Mouse (Mus musculus) midbrain, embryonic 11.5 days (tissue): ENCODE results near the gene Rab6b. TPM values are rescaled to one million over a fixed set of nuclear protein-coding genes. Genes with fewer than 3 reads are reported as not detected.

Experiments used
- ATAC-seq: fragments of 200-750 bp; cut with Nextera tagmentation; 2 replicates; pipeline ENCODE4 v1.8.0; 2017; ENCODE audit warnings: moderate TSS enrichment, moderate library complexity; ENCODE audit not compliant: low FRiP score
- DNase-seq: peaks from one replicate; pipeline ENCODE4 v3.0.0; 2015; ENCODE audit warnings: low spot score; ENCODE audit errors: missing footprints
- H3K27ac ChIP-seq: fragments of 300-500 bp; sonication (generic); 2 replicates; pipeline ENCODE4 v1.5.1; 2014; ENCODE audit warnings: low read depth, low read length
- H3K27me3 ChIP-seq: fragments of 300-500 bp; sonication (generic); 2 replicates; pipeline ENCODE4 v1.6.1; 2014; ENCODE audit warnings: mild to moderate bottlenecking, low read length, moderate library complexity, mixed read lengths; ENCODE audit not compliant: control insufficient read depth, insufficient read depth
- H3K36me3 ChIP-seq: fragments of 300-500 bp; sonication (generic); 2 replicates; pipeline ENCODE4 v1.6.1; 2014; ENCODE audit warnings: mild to moderate bottlenecking, low read length, moderate library complexity, mixed read lengths; ENCODE audit not compliant: control insufficient read depth, insufficient read depth
- H3K4me1 ChIP-seq: fragments of 300-500 bp; sonication (generic); 2 replicates; pipeline ENCODE4 v1.6.1; 2014; ENCODE audit warnings: low read length; ENCODE audit not compliant: control insufficient read depth, insufficient read depth
- H3K4me2 ChIP-seq: fragments of 300-500 bp; sonication (generic); 2 replicates; pipeline ENCODE4 v1.6.1; 2014; ENCODE audit warnings: mild to moderate bottlenecking, moderate library complexity
- H3K4me3 ChIP-seq: fragments of 300-500 bp; sonication (generic); 2 replicates; pipeline ENCODE4 v1.5.1; 2014; ENCODE audit warnings: low read depth, low read length
- H3K9ac ChIP-seq: fragments of 300-500 bp; sonication (generic); 2 replicates; pipeline ENCODE4 v1.6.1; 2014; ENCODE audit warnings: low read length
- H3K9me3 ChIP-seq: fragments of 300-500 bp; sonication (generic); 2 replicates; pipeline ENCODE4 v1.6.1; 2016; ENCODE audit warnings: low read length; ENCODE audit not compliant: control insufficient read depth
- WGBS: fragments of 180-500 bp; shearing (Covaris S2); extraction: QIAGEN DNeasy Blood & Tissue Kit; methylation state at CpG from one replicate; pipeline ENCODE4 v1.1.7; 2014; 5-methylcytosine and 5-hydroxymethylcytosine counted together
- polyA plus RNA-seq: library from polyadenylated mRNA; unstranded; fragments of >200 nt; fragmentation: Nextera tagmentation; extraction: Ambion mirVana; gene quantifications from 2 replicates; pipeline ENCODE4 v1.2.1, GENCODE M21; 2014

The Rab6b gene
- 16.5 and 16.7 TPM in 2 replicates for polyA plus RNA-seq

DNA sequence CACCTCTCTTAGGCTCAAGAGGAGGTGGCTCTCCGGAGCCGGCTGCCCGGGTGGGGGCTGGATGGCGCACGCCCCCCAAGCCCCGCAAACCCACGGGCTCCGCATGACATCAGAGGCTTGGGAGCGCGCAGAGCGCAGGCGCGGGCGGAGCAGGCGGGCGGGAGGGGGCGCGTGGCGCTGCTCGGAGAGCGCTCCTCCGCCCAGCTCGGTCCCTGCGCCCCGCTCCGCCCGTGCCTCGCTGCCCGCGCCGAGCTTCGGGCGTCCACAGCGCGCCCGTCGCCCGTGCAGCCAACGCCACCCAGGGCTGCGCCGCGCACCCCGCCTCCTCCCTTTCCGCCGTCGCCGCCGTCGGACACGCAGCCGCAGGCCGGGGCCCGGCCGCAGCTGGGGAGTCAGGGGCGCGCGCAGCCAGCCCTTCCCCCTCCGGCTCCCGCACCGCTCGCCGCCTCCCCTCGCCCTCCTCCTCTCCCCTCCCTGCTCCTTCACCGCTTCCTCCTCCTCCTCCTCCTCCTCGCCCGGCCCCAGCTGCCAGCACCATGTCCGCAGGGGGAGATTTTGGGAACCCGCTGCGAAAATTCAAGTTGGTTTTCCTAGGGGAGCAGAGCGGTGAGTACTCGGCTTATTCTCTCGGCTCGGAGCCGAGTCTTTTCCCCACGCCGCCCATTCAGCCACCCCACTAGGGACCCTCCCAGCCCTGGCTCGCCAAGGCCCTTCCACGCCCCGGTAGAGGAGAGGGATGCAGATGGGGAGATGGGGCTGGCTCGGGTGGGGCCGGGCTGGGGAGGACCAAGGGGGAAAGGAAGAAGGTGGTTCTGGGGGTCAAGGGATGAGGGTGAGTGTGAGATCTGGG is at the start of gene Rab6b:
Gene Rab6b, plus strand, starts transcription at position 167 of the 850 bp plus-strand sequence.
- Histone ChIP-seq H3K36me3 (no peaks in the 10 kb centered on the region), H3K4me3 (peak within 1 kb of the TSS; percentile 77), H3K9ac (peak within 1 kb of the TSS; percentile 81), H3K27me3 (peaks cover 4% of the 10 kb centered on the region; the same call in 1 of the 2 replicates), H3K4me1 (peaks cover 24% of the 10 kb centered on the region), H3K4me2 (peak within 1 kb of the TSS; percentile 93), H3K9me3 (no peaks in the 10 kb centered on the region), H3K27ac (peak within 1 kb of the TSS; percentile 67)
- DNase-seq (peak; percentile 96), ATAC-seq (peak; percentile 80)
- WGBS: under 1% methylated on average over 65 of the region's 81 CpGs

DNA sequence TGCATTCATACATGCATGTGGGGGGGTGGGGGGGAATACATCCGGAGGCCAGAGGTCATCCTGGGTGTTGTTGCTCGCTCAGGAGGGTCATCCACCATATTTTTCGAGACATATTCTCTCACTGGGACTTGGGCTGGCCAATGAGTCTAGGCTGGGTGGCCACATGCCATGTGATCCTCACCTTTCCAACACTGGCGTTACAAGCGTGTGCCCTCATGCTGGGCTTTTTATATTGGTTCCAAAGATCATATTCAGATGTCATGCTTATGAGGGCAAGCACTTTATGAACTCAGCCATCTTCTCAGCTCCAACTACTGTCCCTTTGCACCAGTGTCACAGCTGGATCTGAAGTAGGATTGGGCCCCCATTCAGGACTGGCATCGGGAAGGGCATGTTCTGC is 48.0 kb upstream of the Rab6b start:
- Histone ChIP-seq H3K9me3 (no peaks in the 10 kb centered on the region), H3K27me3 (no peaks in the 10 kb centered on the region), H3K4me2 (no peak overlapping the region), H3K4me1 (no peaks in the 10 kb centered on the region), H3K9ac (no peak overlapping the region), H3K27ac (no peak overlapping the region), H3K36me3 (no peaks in the 10 kb centered on the region), H3K4me3 (no peak overlapping the region)
- peak; percentile 61 for DNase-seq
- ATAC-seq: no peak
- WGBS: 91% methylated on average over 6 of the region's 6 CpGs

DNA sequence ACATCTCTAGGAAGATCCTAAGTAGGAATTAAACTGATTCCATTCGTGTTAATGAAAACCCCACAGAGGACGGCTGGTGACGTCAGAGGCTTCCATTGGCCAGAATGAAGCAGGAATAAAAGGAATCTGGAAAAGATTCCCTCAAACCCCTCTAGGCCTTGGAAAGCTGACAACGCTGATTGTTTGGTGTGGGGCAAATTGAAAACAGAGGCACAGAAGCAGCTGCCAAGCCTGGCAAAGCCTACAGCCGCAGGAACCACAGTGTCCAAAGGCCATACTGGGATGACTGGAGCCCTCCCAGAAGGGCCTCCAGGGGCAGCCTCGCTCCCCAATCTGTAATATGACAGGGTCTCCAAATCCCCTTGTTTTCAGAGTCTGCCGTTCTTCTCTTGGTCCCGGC is 44.7 kb upstream of the Rab6b start:
- Histone ChIP-seq H3K4me2 (no peak overlapping the region), H3K4me3 (no peak overlapping the region), H3K4me1 (no peaks in the 10 kb centered on the region), H3K36me3 (no peaks in the 10 kb centered on the region), H3K27me3 (no peaks in the 10 kb centered on the region), H3K27ac (no peak overlapping the region), H3K9ac (no peak overlapping the region), H3K9me3 (no peaks in the 10 kb centered on the region)
- DNase-seq (peak; percentile 10), ATAC-seq (no peak)
- 82% methylated on average over 8 of the region's 8 CpGs for WGBS

DNA sequence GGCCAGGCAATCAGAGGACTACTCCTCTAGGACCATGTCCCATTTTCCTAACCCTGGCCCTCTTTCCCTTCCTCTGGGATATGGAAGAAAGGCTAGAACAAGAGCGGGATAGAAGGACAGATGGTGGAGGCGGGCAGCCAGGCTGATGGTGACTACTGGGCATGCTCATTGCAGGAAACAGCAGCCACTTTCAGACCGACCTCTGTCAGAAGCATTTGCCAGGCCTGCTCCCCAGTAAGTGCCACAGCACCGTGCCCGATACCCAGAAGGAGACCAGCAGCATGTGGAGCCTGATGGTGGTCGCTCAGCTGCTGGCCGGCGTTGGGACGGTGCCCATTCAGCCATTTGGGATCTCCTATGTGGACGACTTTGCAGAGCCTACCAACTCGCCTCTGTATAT is 43.9 kb upstream of the Rab6b start:
- Histone ChIP-seq H3K27me3 (no peaks in the 10 kb centered on the region), H3K4me1 (no peaks in the 10 kb centered on the region), H3K4me2 (no peak overlapping the region), H3K36me3 (no peaks in the 10 kb centered on the region), H3K9me3 (no peaks in the 10 kb centered on the region), H3K27ac (no peak overlapping the region), H3K9ac (no peak overlapping the region), H3K4me3 (no peak overlapping the region)
- ATAC-seq: no peak
- WGBS: 93% methylated on average over 11 of the region's 11 CpGs
- no peak for DNase-seq

- no peaks in the 10 kb centered on the region for H3K4me1 ChIP-seq
- H3K36me3 ChIP-seq: no peaks in the 10 kb centered on the region
- 94% methylated on average over 8 of the region's 8 CpGs for WGBS
- no peak overlapping the region for H3K9ac ChIP-seq
- H3K27ac ChIP-seq: no peak overlapping the region
- no peak overlapping the region for H3K4me2 ChIP-seq
- H3K4me3 ChIP-seq: no peak overlapping the region
- DNase-seq: no peak
- H3K27me3 ChIP-seq: no peaks in the 10 kb centered on the region
- ATAC-seq: no peak
- no peaks in the 10 kb centered on the region for H3K9me3 ChIP-seq
These were observed 42.8 kb upstream of the Rab6b start for GRCm38 (mm10) chr9:103068769-103069168.

GRCm38 (mm10) chr9:103071541-103072203 is 39.9 kb upstream of the Rab6b start:
- H3K4me3 ChIP-seq: no peak overlapping the region
- no peaks in the 10 kb centered on the region for H3K36me3 ChIP-seq
- DNase-seq (peak; percentile 17), ATAC-seq (no peak)
- H3K4me1 ChIP-seq: no peaks in the 10 kb centered on the region
- H3K27ac ChIP-seq: no peak overlapping the region
- 91% methylated on average over 7 of the region's 7 CpGs for WGBS
- H3K4me2 ChIP-seq: no peak overlapping the region
- no peaks in the 10 kb centered on the region for H3K9me3 ChIP-seq
- H3K27me3 ChIP-seq: no peaks in the 10 kb centered on the region
- H3K9ac ChIP-seq: no peak overlapping the region

DNA sequence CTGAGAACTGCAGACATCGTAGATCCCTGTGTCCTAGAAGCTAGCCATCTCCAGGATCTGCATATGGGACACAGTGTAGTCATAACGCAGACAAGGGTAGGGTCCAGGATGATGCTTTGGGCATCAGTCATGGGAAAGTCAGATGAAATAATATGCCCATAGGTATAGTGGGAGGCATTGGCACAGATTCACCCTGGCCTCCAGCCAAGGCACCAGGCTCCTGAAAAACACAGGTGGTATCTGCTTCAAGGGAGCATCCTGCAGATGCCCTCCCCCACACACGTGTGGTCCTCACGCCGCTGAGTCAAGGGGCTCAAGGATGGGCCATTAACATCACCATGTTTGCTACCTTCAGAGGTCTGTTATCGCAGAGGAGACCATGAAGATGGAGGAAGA is 39.4 kb upstream of the Rab6b start:
- Histone ChIP-seq H3K4me2 (no peak overlapping the region), H3K4me3 (no peak overlapping the region), H3K4me1 (no peaks in the 10 kb centered on the region), H3K9me3 (no peaks in the 10 kb centered on the region), H3K36me3 (no peaks in the 10 kb centered on the region), H3K27me3 (no peaks in the 10 kb centered on the region), H3K9ac (no peak overlapping the region), H3K27ac (no peak overlapping the region)
- no peak for DNase-seq
- no peak for ATAC-seq
- 91% methylated on average over 6 of the region's 6 CpGs for WGBS

- DNase-seq (no peak), ATAC-seq (no peak)
- no peaks in the 10 kb centered on the region for H3K9me3 ChIP-seq
- no peaks in the 10 kb centered on the region for H3K4me1 ChIP-seq
- H3K27ac ChIP-seq: no peak overlapping the region
- H3K27me3 ChIP-seq: no peaks in the 10 kb centered on the region
- H3K4me2 ChIP-seq: no peak overlapping the region
- WGBS: 89% methylated on average over 11 of the region's 11 CpGs
- no peak overlapping the region for H3K9ac ChIP-seq
- H3K36me3 ChIP-seq: no peaks in the 10 kb centered on the region
- no peak overlapping the region for H3K4me3 ChIP-seq
These were observed 38.6 kb upstream of the Rab6b start for GRCm38 (mm10) chr9:103072926-103073515.
